Mouse (Mus musculus): ENCODE measurements around the gene Fam189a2. TPM values are rescaled to one million over a fixed set of nuclear protein-coding genes. Genes with fewer than 3 reads are reported as not detected.

Gene Fam189a2
- 1.2 TPM for polyA plus RNA-seq (2014; fragmentation: Illumina TruSeq; extraction: RNeasy Lipid Tissue Mini Kit (QIAGEN cat#74804); ENCODE audit: low replicate concordance)

DNA sequence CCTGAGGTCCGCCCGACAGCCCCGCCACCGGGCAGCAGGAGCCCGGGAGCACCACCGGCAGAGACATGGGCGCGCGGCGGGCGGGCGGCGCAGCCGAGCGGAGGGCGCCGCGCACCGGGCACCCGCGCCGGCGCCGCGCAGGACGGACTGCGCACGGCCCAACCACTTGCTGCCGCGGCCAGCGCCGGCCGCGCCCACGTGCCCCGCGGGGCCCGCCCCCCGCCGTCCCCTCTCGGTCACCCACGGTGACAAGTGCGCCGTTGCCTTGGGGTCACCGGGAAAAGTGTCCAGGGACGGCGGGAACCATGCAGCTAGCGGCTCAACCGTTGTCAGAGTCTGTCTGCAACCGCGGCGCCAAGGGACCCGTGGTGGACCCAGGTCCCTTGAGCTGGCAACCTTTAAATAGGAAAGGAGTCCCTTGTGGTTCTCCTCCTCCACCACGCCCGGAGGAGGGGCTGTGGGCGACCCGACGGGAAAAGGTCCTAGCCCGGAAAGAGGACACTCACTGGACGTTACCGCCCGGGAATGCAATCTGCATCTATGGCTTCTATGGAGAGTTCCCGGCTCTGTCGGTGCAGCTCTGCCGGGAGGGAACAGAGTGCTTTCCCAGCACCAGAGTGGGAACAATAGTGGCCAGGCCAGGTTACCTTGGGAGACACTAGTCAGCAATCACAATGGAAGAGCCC is at the start of gene Fam189a2:
Fam189a2 (minus strand) TSS at position 149 of the 686 bp plus-strand sequence.

Other genes starting within 250 kb of the Fam189a2 start
- 28.4 TPM for gene Tjp2, start 194.0 kb upstream of the Fam189a2 start, polyA plus RNA-seq (2014; fragmentation: Illumina TruSeq; extraction: RNeasy Lipid Tissue Mini Kit (QIAGEN cat#74804); ENCODE audit: low replicate concordance)
- 0.48 TPM for gene Fxn, start 249.6 kb upstream of the Fam189a2 start, polyA plus RNA-seq (2014; fragmentation: Illumina TruSeq; extraction: RNeasy Lipid Tissue Mini Kit (QIAGEN cat#74804); ENCODE audit: low replicate concordance)

Measured in small intestine, adult 10 weeks (tissue).